Mouse (Mus musculus) embryonic facial prominence, embryonic 11.5 days (tissue): Measurements from ENCODE around the gene Slc16a6. TPM values are rescaled to one million over a fixed set of nuclear protein-coding genes. Genes with fewer than 3 reads are reported as not detected.

Source experiments
- ATAC-seq: fragments of 200-750 bp; cut with Nextera tagmentation; replicated peaks from 2 replicates; pipeline ENCODE4 v1.8.0; 2017; ENCODE audit warnings: low read depth; ENCODE audit not compliant: insufficient number of reproducible peaks, low FRiP score, low TSS enrichment
- DNase-seq: peaks from one replicate; pipeline ENCODE4 v3.0.0-alpha.2; 2015; ENCODE audit warnings: low spot score
- H3K27ac ChIP-seq: fragments of 300-500 bp; sonication (generic); replicated peaks from 2 replicates; pipeline ENCODE4 v1.5.1; 2014; ENCODE audit warnings: mild to moderate bottlenecking, low read depth, low read length, control low read depth
- H3K27me3 ChIP-seq: fragments of 300-500 bp; sonication (generic); 2 replicates; pipeline ENCODE4 v1.6.1; 2014; ENCODE audit warnings: mild to moderate bottlenecking, low read length, moderate library complexity, mixed read lengths; ENCODE audit not compliant: control insufficient read depth, insufficient read depth
- H3K36me3 ChIP-seq: fragments of 300-500 bp; sonication (generic); replicated peaks from 2 replicates; pipeline ENCODE4 v1.6.1; 2014; ENCODE audit warnings: low read depth, mild to moderate bottlenecking, low read length, moderate library complexity, mixed read lengths; ENCODE audit not compliant: control insufficient read depth, insufficient read depth
- H3K4me1 ChIP-seq: fragments of 300-500 bp; sonication (generic); 2 replicates; pipeline ENCODE4 v1.6.1; 2014; ENCODE audit warnings: low read length, mixed read lengths; ENCODE audit not compliant: control insufficient read depth, insufficient read depth
- H3K4me2 ChIP-seq: fragments of 300-500 bp; sonication (generic); 2 replicates; pipeline ENCODE4 v1.6.1; 2014; ENCODE audit warnings: low read depth, mild to moderate bottlenecking, control low read depth, low read length, moderate library complexity
- H3K4me3 ChIP-seq: fragments of 300-500 bp; sonication (generic); 2 replicates; pipeline ENCODE4 v1.5.1; 2014; ENCODE audit warnings: low read depth, low read length, control low read depth
- H3K9ac ChIP-seq: fragments of 300-500 bp; sonication (generic); replicated peaks from 2 replicates; pipeline ENCODE4 v1.6.1; 2014; ENCODE audit warnings: mild to moderate bottlenecking, control low read depth, low read length
- H3K9me3 ChIP-seq: fragments of 300-500 bp; sonication (generic); replicated peaks from 2 replicates; pipeline ENCODE4 v1.6.1; 2016; ENCODE audit warnings: mild to moderate bottlenecking, low read length, inconsistent platforms, mixed read lengths; ENCODE audit not compliant: control insufficient read depth
- WGBS: fragments of 180-500 bp; shearing (Covaris S2); extraction: QIAGEN DNeasy Blood & Tissue Kit; methylation state at CpG from one replicate; pipeline ENCODE4 v1.1.7; 2014; 5-methylcytosine and 5-hydroxymethylcytosine counted together
- microRNA-seq: library from miRNA; unstranded; fragments of <30 nt; microRNA quantifications from one replicate; pipeline ENCODE4, GENCODE M21; 2016; ENCODE audit warnings: borderline number of aligned reads
- polyA plus RNA-seq: library from polyadenylated mRNA; unstranded; fragments of >200 nt; fragmentation: Nextera tagmentation; extraction: Ambion mirVana; gene quantifications from 2 replicates; pipeline ENCODE4 v1.2.1, GENCODE M21; 2014

Gene Slc16a6
- polyA plus RNA-seq, 1 experiment from 2014 or later: 3.3 TPM

DNA sequence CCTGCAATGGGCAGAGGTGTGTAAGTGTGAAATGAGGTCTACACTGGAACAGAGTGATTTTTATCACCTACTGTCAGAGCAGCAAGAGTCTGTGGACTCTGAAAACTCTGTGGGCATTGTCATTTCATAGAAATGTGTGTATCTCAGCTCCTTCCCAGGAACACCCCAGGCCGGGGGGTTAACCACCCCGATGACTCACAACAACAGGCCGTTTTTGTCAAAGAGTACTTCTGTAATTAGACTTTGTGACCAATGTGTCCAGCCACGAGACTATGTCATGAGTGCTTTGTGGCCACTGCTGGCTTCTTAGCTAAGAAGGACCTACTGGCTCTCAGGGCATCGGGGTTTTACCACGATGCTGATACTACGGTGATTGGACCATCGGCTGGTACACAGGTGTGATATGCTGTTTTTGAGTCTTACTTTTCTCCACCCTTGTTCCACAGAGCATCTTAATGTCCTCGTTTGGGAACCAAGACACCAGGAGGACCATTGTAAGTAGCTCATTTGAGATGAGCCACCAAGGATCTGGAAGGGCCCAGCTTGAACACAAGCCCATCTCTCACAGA lies 55.8 kb downstream of the Slc16a6 start:
- H3K4me2 ChIP-seq: no peak overlapping the region
- H3K27ac ChIP-seq: no peak overlapping the region
- DNase-seq: no peak
- ATAC-seq: no peak
- no peaks in the 10 kb centered on the region for H3K27me3 ChIP-seq
- H3K9me3 ChIP-seq: no peaks in the 10 kb centered on the region
- 88% methylated on average over 9 of the region's 9 CpGs for WGBS
- H3K4me1 ChIP-seq: no peaks in the 10 kb centered on the region
- H3K9ac ChIP-seq: no peak overlapping the region
- H3K36me3 ChIP-seq: no peaks in the 10 kb centered on the region
- H3K4me3 ChIP-seq: no peak overlapping the region

DNA sequence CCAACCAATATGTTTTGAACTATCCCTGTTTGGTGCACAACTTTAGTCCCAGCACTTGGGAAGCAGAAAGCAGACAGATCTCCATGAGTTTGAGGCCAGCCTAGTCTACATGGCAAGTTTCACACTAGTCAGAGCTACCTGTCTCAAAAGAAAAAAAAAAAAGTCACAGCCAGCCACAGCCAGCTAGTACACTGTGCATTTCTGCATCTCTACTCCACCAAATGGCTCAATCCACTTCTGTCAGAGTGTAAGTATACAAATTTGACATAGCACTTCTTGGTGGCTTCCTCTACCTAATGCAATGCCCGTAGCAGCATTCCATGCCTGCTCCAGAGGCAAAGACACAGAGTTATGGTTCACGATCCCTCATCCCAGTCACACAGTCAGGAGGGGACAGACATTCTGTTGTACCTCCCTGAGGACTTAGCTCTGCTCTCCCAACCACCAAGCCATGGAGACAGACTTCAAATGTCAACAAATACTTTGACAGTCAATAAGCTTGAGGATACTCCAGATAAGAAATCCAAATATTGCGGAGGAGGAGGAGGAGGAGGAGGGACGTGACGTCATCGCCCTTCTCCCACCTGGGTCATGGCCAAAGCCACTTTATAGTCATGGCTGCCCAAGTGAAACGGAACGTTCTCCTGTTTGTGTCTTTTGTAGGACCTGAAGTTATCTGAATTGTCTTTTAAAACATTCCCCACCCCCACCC lies 56.5 kb downstream of the Slc16a6 start:
- Histone ChIP-seq H3K4me2 (no peak overlapping the region), H3K9me3 (no peaks in the 10 kb centered on the region), H3K36me3 (no peaks in the 10 kb centered on the region), H3K27me3 (no peaks in the 10 kb centered on the region), H3K27ac (no peak overlapping the region), H3K4me1 (no peaks in the 10 kb centered on the region), H3K4me3 (no peak overlapping the region), H3K9ac (no peak overlapping the region)
- no peak for DNase-seq
- no peak for ATAC-seq
- 85% methylated on average over 8 of the region's 8 CpGs for WGBS

DNA sequence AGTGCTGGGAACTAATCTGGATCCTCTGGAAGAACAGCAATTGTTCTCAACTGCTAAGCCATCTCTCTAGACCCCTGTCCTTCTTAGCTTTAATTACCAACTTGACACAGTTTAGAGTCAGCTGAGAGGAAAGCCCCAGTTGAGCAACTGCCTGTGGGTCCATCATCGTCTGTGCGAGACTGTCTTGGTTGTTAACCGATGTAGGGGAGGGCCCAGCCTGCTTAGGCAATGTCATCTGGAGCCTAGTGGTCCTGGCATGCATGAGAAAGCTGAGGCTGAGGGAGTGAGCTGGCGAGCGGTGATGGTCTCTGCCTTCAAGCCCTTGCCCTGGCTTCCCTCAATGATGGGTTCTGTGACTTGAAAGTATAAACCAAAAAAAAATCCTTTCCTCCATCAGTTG lies 58.6 kb downstream of the Slc16a6 start:
- Histone ChIP-seq H3K27ac (no peak overlapping the region), H3K36me3 (no peaks in the 10 kb centered on the region), H3K9me3 (no peaks in the 10 kb centered on the region), H3K9ac (no peak overlapping the region), H3K4me3 (no peak overlapping the region), H3K4me2 (no peak overlapping the region), H3K27me3 (no peaks in the 10 kb centered on the region), H3K4me1 (no peaks in the 10 kb centered on the region)
- 91% methylated on average over 5 of the region's 5 CpGs for WGBS
- ATAC-seq (no peak), DNase-seq (no peak)

DNA sequence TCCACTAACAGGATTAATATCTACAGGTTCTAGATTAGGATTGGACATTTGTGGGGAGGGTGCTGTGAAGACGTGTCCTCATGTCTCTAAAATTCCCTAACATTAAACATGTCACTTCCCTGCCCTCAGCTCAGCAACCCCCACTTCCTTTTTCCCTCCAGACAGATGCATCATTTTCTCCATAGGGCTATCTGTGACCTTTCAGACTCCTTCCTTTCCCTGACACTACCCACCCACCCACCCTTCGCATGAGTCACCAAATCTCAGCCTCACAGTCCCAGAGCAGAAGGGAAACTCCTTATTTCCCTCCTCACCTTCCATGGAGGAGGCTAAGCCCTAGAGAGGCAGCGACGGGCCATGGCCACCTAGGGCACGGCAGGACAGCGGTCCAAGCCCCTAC lies 59.8 kb downstream of the Slc16a6 start, which contains the start of gene 9930022D16Rik:
Gene 9930022D16Rik, plus strand, starts transcription at position 301 of the 400 bp plus-strand sequence.
- DNase-seq (no peak), ATAC-seq (no peak)
- 78% methylated on average over 6 of the region's 6 CpGs for WGBS
- Histone ChIP-seq H3K4me2 (no peak within 1 kb of the TSS), H3K36me3 (no peaks in the 10 kb centered on the region), H3K4me3 (no peak within 1 kb of the TSS), H3K27me3 (no peaks in the 10 kb centered on the region), H3K9ac (no peak within 1 kb of the TSS), H3K27ac (no peak within 1 kb of the TSS), H3K9me3 (no peaks in the 10 kb centered on the region), H3K4me1 (no peaks in the 10 kb centered on the region)

DNA sequence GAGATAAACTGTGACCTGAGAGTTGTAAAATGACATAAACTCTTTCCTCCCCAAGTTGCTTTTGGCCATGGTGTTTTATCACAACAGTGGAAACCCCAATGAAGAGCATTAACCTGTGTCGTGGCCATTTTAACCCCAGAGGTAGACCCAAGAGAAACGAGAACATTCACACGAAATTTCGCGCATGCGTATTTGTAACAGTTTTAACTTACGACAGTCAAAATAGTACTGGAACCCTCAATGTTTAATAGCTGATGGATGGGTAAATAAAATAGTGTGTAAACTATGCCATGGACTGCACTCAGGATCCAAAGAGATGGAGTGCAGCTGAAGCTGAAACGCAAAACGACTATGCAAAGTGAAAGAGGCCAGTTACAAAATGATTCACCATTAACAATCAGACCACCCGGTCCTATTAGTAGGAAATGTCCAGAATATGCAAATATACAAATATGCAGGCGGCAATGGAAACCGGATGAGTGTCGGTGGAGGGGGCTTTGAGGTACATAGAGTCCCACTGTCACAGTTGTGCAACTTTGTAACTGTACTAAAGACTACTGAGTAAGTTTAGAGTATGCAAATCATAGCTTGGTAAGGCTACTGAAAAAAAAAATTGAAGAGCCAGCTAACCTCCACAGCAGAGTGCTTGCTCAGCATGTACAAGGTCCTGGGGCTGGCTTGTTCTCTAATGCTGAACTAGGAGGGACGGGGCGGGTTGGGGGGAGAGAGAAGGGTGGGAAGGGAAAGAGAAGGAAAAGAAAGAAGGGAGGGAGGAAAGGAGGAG lies 63.0 kb downstream of the Slc16a6 start:
- no peak overlapping the region for H3K9ac ChIP-seq
- no peaks in the 10 kb centered on the region for H3K36me3 ChIP-seq
- no peak overlapping the region for H3K4me3 ChIP-seq
- no peaks in the 10 kb centered on the region for H3K9me3 ChIP-seq
- DNase-seq (no peak), ATAC-seq (no peak)
- H3K27ac ChIP-seq: no peak overlapping the region
- H3K4me2 ChIP-seq: no peak overlapping the region
- H3K4me1 ChIP-seq: no peaks in the 10 kb centered on the region
- H3K27me3 ChIP-seq: no peaks in the 10 kb centered on the region
- 93% methylated on average over 15 of the region's 15 CpGs for WGBS

DNA sequence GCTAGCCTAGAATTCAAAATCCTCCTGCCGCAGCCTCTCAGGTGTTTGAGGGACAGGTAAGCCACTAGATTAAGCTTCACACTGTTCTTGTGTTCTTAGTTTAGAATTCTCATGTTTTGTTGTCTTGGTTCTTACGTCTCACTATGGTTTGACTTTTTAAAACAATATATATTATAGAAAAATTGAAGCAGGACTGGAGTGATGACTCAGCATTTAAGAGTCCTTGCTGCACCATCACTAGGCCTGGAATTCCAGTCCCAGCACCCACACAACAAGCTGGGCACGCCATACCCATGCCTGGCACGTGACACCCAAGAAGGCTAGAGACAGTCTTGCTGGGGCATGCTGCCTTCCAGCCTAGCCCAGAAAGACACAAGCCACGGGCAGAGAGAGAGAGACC lies 67.0 kb downstream of the Slc16a6 start:
- ATAC-seq: no peak
- 85% methylated on average over 5 of the region's 5 CpGs for WGBS
- Histone ChIP-seq H3K4me1 (no peaks in the 10 kb centered on the region), H3K9me3 (no peaks in the 10 kb centered on the region), H3K36me3 (no peaks in the 10 kb centered on the region), H3K27ac (no peak overlapping the region), H3K9ac (no peak overlapping the region), H3K4me2 (no peak overlapping the region), H3K4me3 (no peak overlapping the region), H3K27me3 (no peaks in the 10 kb centered on the region)
- DNase-seq: no peak

Small RNAs within 50 kb of the gene (microRNA-seq; reads per million reads assigned to microRNA genes)
- gene Gm25540: not detected

Other genes with a start within 250 kb of the Slc16a6 start
- gene Rgs9, start 175.5 kb downstream of the Slc16a6 start, polyA plus RNA-seq: 0.73 and 1.1 TPM in 2 replicates
- 20.8 and 20.9 TPM in 2 replicates for gene Gna13, start 110.8 kb downstream of the Slc16a6 start, polyA plus RNA-seq
- gene 9930022D16Rik, start 59.7 kb downstream of the Slc16a6 start, polyA plus RNA-seq: not detected in 2 replicates
- 46.8 and 48.7 TPM in 2 replicates for gene Amz2, start 47.7 kb downstream of the Slc16a6 start, polyA plus RNA-seq
- gene Arsg, start 224 bp downstream of the Slc16a6 start, polyA plus RNA-seq: 1.9 and 3.1 TPM in 2 replicates
- 16.3 and 18.5 TPM in 2 replicates for gene Wipi1, start 138.4 kb upstream of the Slc16a6 start, polyA plus RNA-seq
- 437 and 456 TPM in 2 replicates for gene Prkar1a, start 175.8 kb upstream of the Slc16a6 start, polyA plus RNA-seq
- gene Fam20a, start 248.7 kb upstream of the Slc16a6 start, polyA plus RNA-seq: 1.3 and 2.9 TPM in 2 replicates